Mouse (Mus musculus): ENCODE measurements around the gene Pitpnm1. TPM values are rescaled to one million over a fixed set of nuclear protein-coding genes. Genes with fewer than 3 reads are reported as not detected.
A peak's percentile ranks its signal among the peaks of the same experiment; 100 is the strongest.
"Not testable (repeated sequence)": the region's sequence is repeated elsewhere in the genome, so short reads cannot be mapped to it uniquely, and the experiment has no call there.

Gene Pitpnm1
- polyA plus RNA-seq, 1 experiment from 2014 or later = 12.1 TPM

- no peak for DNase-seq (ENCODE audit: extremely low spot score, low spot score)
- Histone ChIP-seq H3K36me3 (replicated peaks) (peaks cover 58% of the 10 kb centered on the region), H3K27ac (no peak overlapping the region), H3K27me3 (ENCODE audit: poor library complexity, severe bottlenecking) (no peaks in the 10 kb centered on the region), H3K9me3 (no peaks in the 10 kb centered on the region), H3K4me1 (peaks cover 20% of the 10 kb centered on the region), H3K4me3 (no peak overlapping the region)
- WGBS = 94% methylated on average over 7 of the region's 7 CpGs
Observed at GRCm38 (mm10) chr19:4129462-4129861, 29.7 kb downstream of the Pitpnm1 start.

- DNase-seq (ENCODE audit: extremely low spot score, low spot score) = no peak
- Histone ChIP-seq H3K27me3 (ENCODE audit: poor library complexity, severe bottlenecking) (no peaks in the 10 kb centered on the region), H3K9me3 (no peaks in the 10 kb centered on the region), H3K4me3 (no peak overlapping the region), H3K4me1 (peaks cover 19% of the 10 kb centered on the region), H3K27ac (no peak overlapping the region), H3K36me3 (replicated peaks) (peaks cover 58% of the 10 kb centered on the region)
- WGBS = 94% methylated on average over 4 of the region's 4 CpGs
Observed at GRCm38 (mm10) chr19:4130106-4130505, 30.3 kb downstream of the Pitpnm1 start.

- Histone ChIP-seq H3K4me1 (peaks cover 15% of the 10 kb centered on the region), H3K27me3 (ENCODE audit: poor library complexity, severe bottlenecking) (no peaks in the 10 kb centered on the region), H3K27ac (no peak overlapping the region), H3K36me3 (replicated peaks) (peaks cover 58% of the 10 kb centered on the region), H3K4me3 (no peak overlapping the region), H3K9me3 (no peaks in the 10 kb centered on the region)
- WGBS = 90% methylated on average over 5 of the region's 5 CpGs
- DNase-seq (ENCODE audit: extremely low spot score, low spot score) = no peak
Observed at GRCm38 (mm10) chr19:4131075-4131474, 31.3 kb downstream of the Pitpnm1 start.

- H3K4me1 ChIP-seq = peaks cover 9% of the 10 kb centered on the region
- DNase-seq (ENCODE audit: extremely low spot score, low spot score) = no peak
- peaks cover 58% of the 10 kb centered on the region for H3K36me3 ChIP-seq (replicated peaks)
- H3K27me3 ChIP-seq (ENCODE audit: poor library complexity, severe bottlenecking) = no peaks in the 10 kb centered on the region
- H3K4me3 ChIP-seq = no peak overlapping the region
- H3K27ac ChIP-seq = no peak overlapping the region
- 92% methylated on average over 2 of the region's 2 CpGs for WGBS
- no peaks in the 10 kb centered on the region for H3K9me3 ChIP-seq
Observed at GRCm38 (mm10) chr19:4131768-4132167, 32.0 kb downstream of the Pitpnm1 start.

- Histone ChIP-seq H3K27me3 (ENCODE audit: poor library complexity, severe bottlenecking) (no peaks in the 10 kb centered on the region), H3K27ac (no peak overlapping the region), H3K4me3 (no peak overlapping the region), H3K4me1 (peaks cover 5% of the 10 kb centered on the region), H3K36me3 (replicated peaks) (peaks cover 37% of the 10 kb centered on the region), H3K9me3 (no peaks in the 10 kb centered on the region)
- 93% methylated on average over 4 of the region's 4 CpGs for WGBS
- no peak for DNase-seq (ENCODE audit: extremely low spot score, low spot score)
Observed at GRCm38 (mm10) chr19:4134354-4134753, 34.6 kb downstream of the Pitpnm1 start.

GRCm38 (mm10) chr19:4135229-4135962, 35.6 kb downstream of the Pitpnm1 start:
- not testable (repeated sequence) for DNase-seq (ENCODE audit: extremely low spot score, low spot score); H3K27me3 ChIP-seq (ENCODE audit: poor library complexity, severe bottlenecking); H3K27ac ChIP-seq; H3K9me3 ChIP-seq; H3K4me3 ChIP-seq
- WGBS = 81% methylated on average over 6 of the region's 6 CpGs
- Histone ChIP-seq H3K4me1 (peaks cover 14% of the 10 kb centered on the region), H3K36me3 (replicated peaks) (peaks cover 28% of the 10 kb centered on the region)

GRCm38 (mm10) chr19:4135963-4136345, 36.2 kb downstream of the Pitpnm1 start:
- 24% methylated on average over 8 of the region's 8 CpGs for WGBS
- H3K9me3 ChIP-seq; DNase-seq (ENCODE audit: extremely low spot score, low spot score); H3K4me3 ChIP-seq; H3K27me3 ChIP-seq (ENCODE audit: poor library complexity, severe bottlenecking); H3K27ac ChIP-seq: not testable (repeated sequence)
- Histone ChIP-seq H3K4me1 (peaks cover 14% of the 10 kb centered on the region), H3K36me3 (replicated peaks) (peaks cover 23% of the 10 kb centered on the region)

GRCm38 (mm10) chr19:4136463-4136862, 36.7 kb downstream of the Pitpnm1 start:
- Histone ChIP-seq H3K27me3 (ENCODE audit: poor library complexity, severe bottlenecking) (no peaks in the 10 kb centered on the region), H3K4me1 (peaks cover 14% of the 10 kb centered on the region), H3K4me3 (no peak overlapping the region), H3K9me3 (no peaks in the 10 kb centered on the region), H3K27ac (no peak overlapping the region), H3K36me3 (replicated peaks) (peaks cover 17% of the 10 kb centered on the region)
- WGBS = 79% methylated on average over 5 of the region's 5 CpGs
- no peak for DNase-seq (ENCODE audit: extremely low spot score, low spot score)

GRCm38 (mm10) chr19:4137913-4138312, 38.1 kb downstream of the Pitpnm1 start:
- Histone ChIP-seq H3K9me3 (no peaks in the 10 kb centered on the region), H3K27me3 (ENCODE audit: poor library complexity, severe bottlenecking) (no peaks in the 10 kb centered on the region), H3K27ac (no peak overlapping the region), H3K4me1 (peaks cover 14% of the 10 kb centered on the region), H3K4me3 (no peak overlapping the region), H3K36me3 (replicated peaks) (peaks cover 3% of the 10 kb centered on the region)
- 92% methylated on average over 5 of the region's 5 CpGs for WGBS
- no peak for DNase-seq (ENCODE audit: extremely low spot score, low spot score)

- Histone ChIP-seq H3K36me3 (replicated peaks) (no peaks in the 10 kb centered on the region), H3K4me1 (peaks cover 14% of the 10 kb centered on the region), H3K4me3 (no peak within 1 kb of the TSS), H3K9me3 (no peaks in the 10 kb centered on the region), H3K27ac (peak within 1 kb of the TSS; percentile 25; the same call in 1 of the 2 replicates), H3K27me3 (ENCODE audit: poor library complexity, severe bottlenecking) (no peaks in the 10 kb centered on the region)
- WGBS = 71% methylated on average over 2 of the region's 2 CpGs
- DNase-seq (ENCODE audit: extremely low spot score, low spot score) = no peak
Observed at GRCm38 (mm10) chr19:4139446-4139845, 39.6 kb downstream of the Pitpnm1 start, which contains the start of gene Gpr152. Gene Gpr152 (plus strand): TSS chr19:4139787.

- Histone ChIP-seq H3K27me3 (ENCODE audit: poor library complexity, severe bottlenecking) (no peaks in the 10 kb centered on the region), H3K4me1 (peaks cover 14% of the 10 kb centered on the region), H3K27ac (no peak overlapping the region), H3K4me3 (no peak overlapping the region), H3K36me3 (replicated peaks) (no peaks in the 10 kb centered on the region), H3K9me3 (no peaks in the 10 kb centered on the region)
- WGBS = 87% methylated on average over 6 of the region's 6 CpGs
- DNase-seq (ENCODE audit: extremely low spot score, low spot score) = no peak
Observed at GRCm38 (mm10) chr19:4140147-4140546, 40.3 kb downstream of the Pitpnm1 start.

GRCm38 (mm10) chr19:4142416-4143173, 42.8 kb downstream of the Pitpnm1 start:
- 95% methylated on average over 18 of the region's 18 CpGs for WGBS
- H3K27ac ChIP-seq = 0 out of 2 replicates have a peak overlapping the region, but pooled peaks have one; percentile 15
- no peaks in the 10 kb centered on the region for H3K27me3 ChIP-seq (ENCODE audit: poor library complexity, severe bottlenecking)

GRCm38 (mm10) chr19:4143759-4144268, 44.0 kb downstream of the Pitpnm1 start, which contains the start of gene Cabp4:
Gene Cabp4 (minus strand): TSS chr19:4144033.
- WGBS = 80% methylated on average over 7 of the region's 7 CpGs
- H3K4me1 ChIP-seq = peaks cover 34% of the 10 kb centered on the region
- 0 out of 2 replicates have a peak within 1 kb of the TSS, but pooled peaks have one; percentile 15 for H3K27ac ChIP-seq

More at GRCm38 (mm10) chr19:4142416-4143173, 42.8 kb downstream of the Pitpnm1 start:
- Histone ChIP-seq H3K4me3 (no peak overlapping the region), H3K9me3 (peaks cover 6% of the 10 kb centered on the region; the same call in 1 of the 2 replicates), H3K36me3 (replicated peaks) (no peaks in the 10 kb centered on the region), H3K4me1 (peaks cover 23% of the 10 kb centered on the region)
- no peak for DNase-seq (ENCODE audit: extremely low spot score, low spot score)

More at GRCm38 (mm10) chr19:4143759-4144268, 44.0 kb downstream of the Pitpnm1 start, which contains the start of gene Cabp4:
- no peaks in the 10 kb centered on the region for H3K27me3 ChIP-seq (ENCODE audit: poor library complexity, severe bottlenecking)
- H3K4me3 ChIP-seq = no peak within 1 kb of the TSS
- H3K36me3 ChIP-seq (replicated peaks) = no peaks in the 10 kb centered on the region
- H3K9me3 ChIP-seq = peaks cover 6% of the 10 kb centered on the region; the same call in 1 of the 2 replicates
- no peak for DNase-seq (ENCODE audit: extremely low spot score, low spot score)

Measured in forebrain, embryonic 10.5 days (tissue).